Mouse (Mus musculus): ENCODE results near the gene Pcnp.
"Not testable (repeated sequence)": the region's sequence is repeated elsewhere in the genome, so short reads cannot be mapped to it uniquely, and the experiment has no call there.

Pcnp gene

DNA sequence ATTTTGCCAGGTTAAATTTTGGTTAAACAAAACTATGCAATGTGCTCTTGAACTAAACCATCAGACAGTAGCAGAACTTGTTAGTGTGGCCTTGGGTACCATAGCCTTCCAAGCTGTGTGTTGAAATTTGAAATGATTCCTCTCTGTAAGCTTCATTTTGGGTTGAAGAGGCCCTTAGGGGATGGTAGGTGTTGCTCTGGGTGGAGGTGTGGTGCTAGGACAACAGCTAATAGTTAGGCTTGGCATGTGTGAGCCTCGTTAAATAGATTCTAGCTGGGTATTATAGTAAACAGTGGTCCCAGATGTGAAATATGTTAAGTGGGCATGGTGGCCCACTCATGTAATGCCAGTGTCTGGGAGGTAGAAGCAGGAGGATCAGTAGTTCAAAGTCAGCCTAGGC, 62.3 kb downstream of the Pcnp start:
- no peak for DNase-seq (ENCODE audit: low spot score in 2 of 2)

- peak; percentile 90 to 96 for DNase-seq (ENCODE audit: low spot score in 2 of 2)
These were observed 63.2 kb downstream of the Pcnp start, which contains the start of gene Rpl24 for GRCm38 (mm10) chr16:55966212-55966871. Gene Rpl24 (plus strand): TSS chr16:55966275.

- DNase-seq (ENCODE audit: low spot score in 2 of 2), result peak in 1 of 2 experiments; percentile 67
These were observed 65.2 kb downstream of the Pcnp start for GRCm38 (mm10) chr16:55964126-55964949.

GRCm38 (mm10) chr16:55963068-55963467, 66.5 kb downstream of the Pcnp start:
- DNase-seq (ENCODE audit: low spot score in 2 of 2), result not testable (repeated sequence)

All from spleen, postnatal 10 days (tissue).